Mouse (Mus musculus) bone marrow macrophage, adult 2 months (primary cell): Measurements from ENCODE around the gene Pigr. TPM values are rescaled to one million over a fixed set of nuclear protein-coding genes. Genes with fewer than 3 reads are reported as not detected.

Experiments used
- H3K27ac ChIP-seq: 2 replicates; pipeline ENCODE4 v1.5.1; 2012; ENCODE audit warnings: low read depth, low read length; ENCODE audit not compliant: insufficient read depth
- H3K4me1 ChIP-seq: 2 replicates; pipeline ENCODE4 v1.6.1; 2012; ENCODE audit warnings: low read length; ENCODE audit not compliant: control insufficient read depth, insufficient read depth
- H3K4me3 ChIP-seq: 2 replicates; pipeline ENCODE4 v1.5.1; 2012; ENCODE audit warnings: mild to moderate bottlenecking, low read length, moderate library complexity; ENCODE audit not compliant: insufficient read depth
- CTCF ChIP-seq: IDR thresholded peaks from 2 replicates; pipeline ENCODE4 v1.5.1; 2012; ENCODE audit warnings: low read depth, mild to moderate bottlenecking, low read length, moderate library complexity
- POLR2A ChIP-seq: IDR thresholded peaks from 2 replicates; pipeline ENCODE4 v1.6.1; 2012; ENCODE audit warnings: mild to moderate bottlenecking, low read depth, low read length, borderline replicate concordance
- polyA plus RNA-seq: library from polyadenylated mRNA; stranded (reverse); fragments of >200 nt; gene quantifications from 2 replicates; pipeline ENCODE4 v1.2.4, GENCODE M21; 2012; ENCODE audit not compliant: missing spikeins, insufficient read depth, insufficient read length

Pigr gene
- polyA plus RNA-seq, 1 experiment: not detected

DNA sequence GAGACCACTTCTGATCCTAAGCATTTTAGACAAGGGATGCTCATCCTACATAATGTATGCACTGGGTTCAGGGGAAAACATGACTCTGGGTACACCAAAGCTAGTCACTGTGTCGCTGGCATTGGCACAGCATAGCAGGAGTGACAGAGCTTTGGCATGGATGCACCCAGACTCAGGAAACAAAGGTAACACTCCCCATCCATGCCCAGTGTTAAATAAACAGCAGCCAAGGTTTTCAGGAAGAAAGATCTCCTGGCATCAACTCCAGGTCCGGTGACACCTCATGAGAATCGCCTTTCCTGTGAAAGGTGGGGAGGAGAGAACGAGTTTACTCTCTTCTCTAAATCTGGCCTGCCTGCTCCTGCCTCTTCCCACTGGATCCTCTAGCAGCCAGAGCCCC lies 2.2 kb downstream of the Pigr start:
- Histone ChIP-seq H3K4me3 (no peak overlapping the region), H3K4me1 (no peaks in the 10 kb centered on the region), H3K27ac (no peak overlapping the region)
- TF ChIP-seq POLR2A: no peak
- no peak for TF ChIP-seq CTCF

DNA sequence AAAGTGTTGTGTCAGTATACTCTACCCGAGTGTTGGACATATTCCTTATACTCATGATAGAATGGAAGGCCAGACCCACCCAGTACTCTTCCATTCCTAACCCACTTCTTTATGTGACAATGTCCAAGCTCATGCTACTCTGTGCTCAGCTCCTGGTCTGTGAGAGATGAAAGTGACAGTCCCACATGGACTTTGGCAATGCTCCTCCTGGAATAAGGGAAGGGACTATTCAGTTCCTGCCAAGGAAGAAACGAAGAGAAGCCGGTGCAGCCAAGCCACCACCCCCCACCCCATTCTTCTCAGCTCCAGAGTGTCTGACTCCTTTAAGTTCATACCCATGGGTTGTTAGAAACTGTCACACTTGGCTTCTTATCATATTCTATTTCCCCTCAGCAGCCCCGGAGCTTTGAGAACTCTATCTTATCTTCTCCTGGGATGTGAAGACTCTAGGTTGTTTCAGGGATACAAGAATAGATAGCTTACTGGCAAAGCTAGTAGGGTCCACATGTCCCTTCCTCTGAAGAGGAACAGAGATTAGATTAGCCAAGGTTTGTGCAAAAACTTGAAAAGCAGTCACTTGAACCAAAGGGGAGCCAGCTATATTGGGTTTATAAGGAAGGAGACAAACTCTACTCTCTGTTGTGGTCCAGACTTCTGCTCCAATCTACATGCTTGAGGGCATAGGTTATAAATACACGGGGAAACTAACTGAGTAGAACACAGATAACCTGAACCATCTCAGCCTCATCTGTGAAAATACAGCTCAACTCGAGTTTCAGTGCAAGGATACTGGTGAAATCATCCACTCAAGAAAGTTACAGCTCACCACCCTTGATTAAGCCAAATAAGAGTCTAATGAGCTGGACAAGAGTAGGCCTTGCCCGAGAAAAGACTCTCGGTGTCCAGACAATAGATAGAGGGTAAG lies 3.7 kb downstream of the Pigr start:
- TF ChIP-seq POLR2A: no peak
- no peak for TF ChIP-seq CTCF
- Histone ChIP-seq H3K4me3 (no peak overlapping the region), H3K27ac (no peak overlapping the region), H3K4me1 (no peaks in the 10 kb centered on the region)

DNA sequence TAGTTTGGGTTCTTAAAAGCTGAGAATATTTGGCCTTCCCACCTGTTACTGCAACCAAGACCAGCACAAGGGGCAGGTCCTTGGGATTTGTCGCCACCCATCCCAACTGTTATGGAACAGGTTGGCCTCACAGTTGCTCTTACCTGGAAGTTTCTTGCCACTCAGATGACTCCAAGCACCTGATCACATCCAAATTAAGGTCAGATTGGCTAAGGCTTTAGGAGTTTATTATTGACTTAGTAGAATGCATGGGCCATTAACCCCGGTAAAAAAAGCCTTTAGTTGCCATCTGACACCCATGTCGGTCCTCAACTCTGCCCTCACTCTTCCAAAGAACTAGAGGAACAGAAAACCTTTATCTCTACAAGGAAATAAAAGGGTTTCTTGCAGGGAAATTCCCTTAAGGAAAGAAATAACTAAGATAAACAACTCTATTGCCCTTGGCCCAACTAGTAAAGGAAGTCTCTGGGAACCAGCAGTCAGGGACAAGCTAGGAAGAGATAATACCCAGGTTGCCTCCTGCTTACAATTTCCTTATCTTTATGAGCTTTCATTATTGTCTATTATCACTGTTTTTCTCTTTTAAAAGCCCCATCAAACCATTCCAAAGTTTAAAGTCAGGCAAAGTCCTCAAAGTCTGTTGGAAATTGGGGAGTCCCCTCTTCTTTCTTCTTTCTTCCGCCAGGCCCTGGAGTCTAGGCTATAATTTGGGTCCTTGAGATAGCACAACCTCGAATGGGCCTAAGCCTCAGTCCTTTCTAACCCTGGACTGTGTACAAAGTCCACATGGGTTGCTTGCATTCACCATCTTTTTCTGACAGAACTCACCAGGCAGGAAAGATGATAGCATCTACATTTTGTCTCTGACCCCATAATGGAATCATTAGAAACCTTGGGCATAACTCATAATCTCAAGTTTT lies 6.0 kb downstream of the Pigr start:
- no peak for TF ChIP-seq CTCF
- no peak for TF ChIP-seq POLR2A

DNA sequence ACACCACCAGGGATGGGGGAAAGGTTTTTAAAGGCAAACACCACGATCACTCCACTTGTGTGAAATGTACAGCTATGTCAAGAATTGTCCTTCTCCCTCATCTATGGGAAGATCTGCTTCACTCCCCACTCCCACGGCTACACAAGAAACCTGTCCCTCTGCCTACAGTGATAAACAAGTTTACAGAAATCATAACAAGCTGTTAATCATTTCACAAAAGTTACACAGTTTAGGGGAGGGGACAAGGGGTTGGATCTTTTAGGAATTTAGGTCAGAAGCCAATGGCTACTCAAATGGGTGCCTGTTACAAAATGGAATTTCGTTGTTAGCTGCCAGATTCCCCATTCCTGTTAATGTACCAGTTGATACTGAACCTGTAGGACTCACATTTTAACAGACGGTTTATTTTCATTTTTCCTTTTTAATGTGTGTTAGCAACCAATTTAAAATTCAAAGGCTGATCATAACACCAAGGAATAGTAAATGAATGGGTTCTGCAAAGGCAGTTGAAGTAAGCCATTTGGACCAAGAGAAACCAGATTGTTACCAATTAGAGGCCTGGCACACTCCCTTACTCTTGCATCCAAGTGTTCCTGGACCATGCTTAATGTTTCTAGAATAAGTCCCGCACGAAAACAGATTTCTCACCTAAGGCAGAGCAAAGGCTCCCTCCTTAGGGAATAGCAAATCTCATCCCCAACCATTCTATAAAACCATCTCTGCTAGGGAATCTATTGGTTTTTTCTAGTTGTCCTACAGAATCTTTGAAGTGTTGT lies 8.9 kb downstream of the Pigr start:
- TF ChIP-seq CTCF: no peak
- no peak for TF ChIP-seq POLR2A
- no peak overlapping the region for H3K4me3 ChIP-seq
- H3K4me1 ChIP-seq: no peaks in the 10 kb centered on the region
- no peak overlapping the region for H3K27ac ChIP-seq

More for the DNA sequence above, 6.0 kb downstream of the Pigr start:
- Histone ChIP-seq H3K4me3 (no peak overlapping the region), H3K4me1 (no peaks in the 10 kb centered on the region), H3K27ac (no peak overlapping the region)

DNA sequence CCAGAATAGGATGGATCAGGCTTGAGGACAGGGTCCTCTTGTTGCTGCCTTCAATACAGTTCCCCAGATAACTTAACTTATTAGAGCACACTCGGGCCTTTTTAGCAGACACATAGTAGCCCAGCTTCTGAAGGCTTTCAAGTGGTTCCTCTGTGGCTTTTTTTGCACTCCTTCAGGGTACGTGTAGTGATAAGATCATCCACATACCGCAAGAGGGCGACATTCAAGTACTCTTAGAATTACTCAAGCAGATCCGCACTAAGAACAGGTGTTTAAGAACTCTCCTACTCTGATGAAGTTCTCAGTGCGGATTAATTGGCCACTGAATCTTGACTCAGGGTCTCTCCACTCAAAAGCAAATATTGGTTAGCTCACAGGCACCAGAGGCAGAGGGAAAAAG lies 11.8 kb downstream of the Pigr start:
- Histone ChIP-seq H3K4me1 (no peaks in the 10 kb centered on the region), H3K4me3 (no peak overlapping the region), H3K27ac (no peak overlapping the region)
- no peak for TF ChIP-seq POLR2A
- no peak for TF ChIP-seq CTCF

DNA sequence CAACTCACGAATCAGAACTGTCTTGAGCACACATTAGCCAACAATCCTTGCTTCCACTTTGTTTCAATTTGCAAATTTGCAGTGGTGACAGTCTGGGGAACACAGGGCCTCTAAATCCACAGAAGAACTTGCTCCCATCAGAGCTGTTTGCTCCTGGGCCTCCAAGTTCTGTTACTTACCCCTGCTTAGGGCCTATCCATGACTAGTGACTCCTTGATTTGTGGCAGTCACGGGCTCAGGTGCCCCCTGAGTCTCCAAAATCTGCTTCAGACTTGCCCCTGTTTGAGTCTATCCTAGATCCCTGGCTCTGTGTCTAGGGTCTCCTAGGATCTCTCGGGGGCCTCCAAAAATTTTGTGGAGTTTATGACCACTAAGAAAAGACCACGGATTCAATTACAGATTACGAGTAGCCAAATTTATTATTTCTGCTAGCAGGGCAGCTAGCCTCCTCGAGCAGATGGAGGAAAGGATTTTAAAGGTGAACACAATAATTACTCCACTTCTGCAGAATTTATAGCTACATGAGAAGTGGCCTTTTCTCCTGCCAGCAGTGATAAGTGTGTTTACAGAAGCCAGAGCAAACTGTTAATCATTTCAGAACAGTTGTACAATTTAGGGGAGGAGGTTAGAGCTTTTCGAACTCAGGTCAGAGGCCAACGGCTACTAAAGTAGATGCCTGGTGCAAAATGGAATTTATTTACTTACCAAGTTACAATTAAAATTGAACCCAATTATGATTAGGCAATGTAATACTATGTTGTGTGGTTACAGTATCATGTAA lies 14.3 kb downstream of the Pigr start:
- Histone ChIP-seq H3K27ac (no peak overlapping the region), H3K4me1 (no peaks in the 10 kb centered on the region), H3K4me3 (no peak overlapping the region)
- TF ChIP-seq CTCF (no peak), POLR2A (no peak)

DNA sequence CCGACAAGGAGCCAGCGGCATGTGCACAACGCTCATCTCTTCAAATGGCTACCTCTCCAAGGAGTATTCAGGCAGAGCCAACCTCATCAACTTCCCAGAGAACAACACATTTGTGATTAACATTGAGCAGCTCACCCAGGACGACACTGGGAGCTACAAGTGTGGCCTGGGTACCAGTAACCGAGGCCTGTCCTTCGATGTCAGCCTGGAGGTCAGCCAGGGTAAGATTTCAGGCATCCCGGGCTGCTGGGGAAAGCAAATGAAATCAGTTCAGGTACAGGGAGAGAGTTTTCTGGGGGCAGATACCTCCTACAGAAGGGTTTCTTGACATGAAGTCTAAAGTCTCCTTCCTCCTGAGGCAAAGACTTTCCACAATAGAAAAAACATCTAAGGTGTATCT lies 15.1 kb downstream of the Pigr start:
- Histone ChIP-seq H3K4me1 (no peaks in the 10 kb centered on the region), H3K4me3 (no peak overlapping the region), H3K27ac (no peak overlapping the region)
- TF ChIP-seq CTCF (no peak), POLR2A (no peak)

DNA sequence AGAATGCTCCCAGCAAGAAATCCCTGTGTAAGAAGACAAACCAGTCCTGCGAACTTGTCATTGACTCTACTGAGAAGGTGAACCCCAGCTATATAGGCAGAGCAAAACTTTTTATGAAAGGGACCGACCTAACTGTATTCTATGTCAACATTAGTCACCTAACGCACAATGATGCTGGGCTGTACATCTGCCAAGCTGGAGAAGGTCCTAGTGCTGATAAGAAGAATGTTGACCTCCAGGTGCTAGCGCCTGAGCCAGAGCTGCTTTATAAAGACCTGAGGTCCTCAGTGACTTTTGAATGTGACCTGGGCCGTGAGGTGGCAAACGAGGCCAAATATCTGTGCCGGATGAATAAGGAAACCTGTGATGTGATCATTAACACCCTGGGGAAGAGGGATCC lies 18.0 kb downstream of the Pigr start:
- H3K4me1 ChIP-seq: no peaks in the 10 kb centered on the region
- TF ChIP-seq CTCF (no peak), POLR2A (no peak)
- no peak overlapping the region for H3K27ac ChIP-seq
- H3K4me3 ChIP-seq: no peak overlapping the region

DNA sequence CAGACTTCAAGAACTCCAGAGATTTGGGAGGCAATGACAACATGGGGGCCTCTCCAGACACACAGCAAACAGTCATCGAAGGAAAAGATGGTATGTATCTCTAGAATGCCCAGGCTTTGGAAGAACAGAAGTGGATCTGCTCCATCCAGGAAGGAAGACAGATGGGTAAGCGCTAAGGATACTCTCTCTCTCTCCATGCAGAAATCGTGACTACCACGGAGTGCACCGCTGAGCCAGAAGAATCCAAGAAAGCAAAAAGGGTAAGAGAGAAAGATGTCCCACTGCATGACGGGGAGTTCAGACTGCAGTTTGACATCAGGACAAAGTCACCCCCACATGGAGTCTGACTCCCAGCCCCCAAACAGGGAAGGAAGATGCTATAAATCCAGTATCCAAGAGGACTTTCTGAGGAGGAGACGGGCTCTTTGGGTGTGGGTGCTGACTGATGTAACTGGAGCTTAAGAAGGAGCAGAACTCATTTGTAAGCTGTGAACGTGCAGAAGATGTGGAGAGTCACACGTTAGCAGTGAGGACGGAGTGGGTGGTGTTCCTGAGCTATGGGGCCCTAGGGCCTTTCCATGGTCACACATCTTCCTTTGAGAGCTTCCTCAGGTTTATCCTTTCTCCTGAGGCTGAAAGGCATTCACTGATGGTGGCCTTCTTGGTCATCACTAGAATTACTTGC lies 23.2 kb downstream of the Pigr start:
- Histone ChIP-seq H3K27ac (no peak overlapping the region), H3K4me1 (no peaks in the 10 kb centered on the region), H3K4me3 (no peak overlapping the region)
- TF ChIP-seq POLR2A (no peak), CTCF (no peak)
